Mouse (Mus musculus) adrenal gland, adult 8-10 months (tissue): ENCODE measurements at regions not wholly inside any gene's neighbourhood (a gene's known extent, or its start where the extent isn't known, plus 50 kb on each side); places are given as distances from the start of the nearest gene placed in this dataset.

ENCODE experiments used
- DNase-seq: peaks from one replicate; pipeline ENCODE4 v3.0.0; 2022

- DNase-seq, result no peak
Measured at GRCm38 (mm10) chr13:40472683-40473082, 111.4 kb upstream of the Ofcc1 start.

GRCm38 (mm10) chr13:40469162-40469561 is 107.9 kb upstream of the Ofcc1 start:
- DNase-seq, result no peak

- no peak for DNase-seq
Measured at GRCm38 (mm10) chr13:40453360-40453759, 92.1 kb upstream of the Ofcc1 start.

- no peak for DNase-seq
Measured at GRCm38 (mm10) chr13:40429831-40430230, 68.6 kb upstream of the Ofcc1 start.

GRCm38 (mm10) chr13:40423051-40423450 is 61.8 kb upstream of the Ofcc1 start:
- DNase-seq, result no peak

- DNase-seq, result no peak
Measured at GRCm38 (mm10) chr13:40417856-40418255, 56.6 kb upstream of the Ofcc1 start.

GRCm38 (mm10) chr13:40413074-40413473 is 51.8 kb upstream of the Ofcc1 start:
- no peak for DNase-seq
